Mouse (Mus musculus) MEL (cell line): ENCODE results near the gene Dnajc22. TPM values are rescaled to one million over a fixed set of nuclear protein-coding genes. Genes with fewer than 3 reads are reported as not detected.
A peak's percentile ranks its signal among the peaks of the same experiment; 100 is the strongest.

ENCODE experiments used
- DNase-seq: peaks from one replicate; pipeline ENCODE4 v3.0.0; 2011; ENCODE audit warnings: low read depth, low spot score
- H3K27ac ChIP-seq: 2 replicates; pipeline ENCODE4 v1.5.1; 2012; ENCODE audit warnings: low read depth, mild to moderate bottlenecking, control low read depth, low read length, moderate library complexity; ENCODE audit not compliant: control insufficient read depth
- H3K27me3 ChIP-seq, 2 experiments: fragments of 150-350 bp in 1 of 2; sonication (generic) in 1 of 2; 2 replicates each; pipeline ENCODE4 v1.6.1; 2012; ENCODE audit warnings: low read length in 2 of 2, mild to moderate bottlenecking in 2 of 2, improper control_type of control experiment in 1 of 2, moderate library complexity in 1 of 2; ENCODE audit not compliant: insufficient read depth in 2 of 2, control insufficient read depth in 1 of 2
- H3K36me3 ChIP-seq, 2 experiments: 2 replicates each; pipeline ENCODE4 v1.6.1; 2012 to 2014; ENCODE audit warnings: low read length in 2 of 2, improper control_type of control experiment in 1 of 2, inconsistent platforms in 1 of 2, mild to moderate bottlenecking in 1 of 2; ENCODE audit not compliant: insufficient read depth in 2 of 2, control insufficient read depth in 1 of 2
- H3K4me1 ChIP-seq, 2 experiments: fragments of 150-350 bp in 1 of 2; sonication (generic) in 1 of 2; 2 replicates each; pipeline ENCODE4 v1.6.1; 2012; ENCODE audit warnings: low read length in 2 of 2, improper control_type of control experiment in 1 of 2, mild to moderate bottlenecking in 1 of 2; ENCODE audit not compliant: insufficient read depth in 2 of 2, control insufficient read depth in 1 of 2
- H3K4me3 ChIP-seq, 2 experiments: fragments of 150-350 bp in 1 of 2; sonication (generic) in 1 of 2; 2 replicates each; pipeline ENCODE4 v1.5.1; 2012; ENCODE audit warnings: low read depth in 2 of 2, low read length in 2 of 2, mild to moderate bottlenecking in 2 of 2, moderate library complexity in 2 of 2, control low read depth in 1 of 2, improper control_type of control experiment in 1 of 2; ENCODE audit not compliant: control insufficient read depth in 1 of 2, insufficient read depth in 1 of 2
- H3K79me2 ChIP-seq: 2 replicates; pipeline ENCODE4 v1.6.1; 2012; ENCODE audit warnings: mild to moderate bottlenecking, low read length, moderate library complexity; ENCODE audit not compliant: control insufficient read depth, poor library complexity, insufficient read depth
- H3K9ac ChIP-seq: 2 replicates; pipeline ENCODE4 v1.6.1; 2012; ENCODE audit warnings: low read depth, mild to moderate bottlenecking, control low read depth, low read length, moderate library complexity; ENCODE audit not compliant: control insufficient read depth, poor library complexity, severe bottlenecking
- H3K9me3 ChIP-seq: fragments of 150-350 bp; sonication (generic); replicated peaks from 2 replicates; pipeline ENCODE4 v1.6.1; 2012; ENCODE audit warnings: mild to moderate bottlenecking, low read length, improper control_type of control experiment, moderate library complexity; ENCODE audit not compliant: insufficient read depth
- BHLHE40 ChIP-seq: IDR thresholded peaks from 2 replicates; pipeline ENCODE4 v1.6.1; 2012; ENCODE audit warnings: low read depth, mild to moderate bottlenecking, inconsistent platforms, low read length, improper control_type of control experiment, borderline replicate concordance
- CHD2 ChIP-seq: IDR thresholded peaks from 2 replicates; pipeline ENCODE4 v1.6.1; 2011; ENCODE audit warnings: low read length, improper control_type of control experiment
- CTCF ChIP-seq, 3 experiments: IDR thresholded peaks in 2 of 3; conservative IDR thresholded peaks in 1 of 3; 2 replicates each; pipeline ENCODE4 v1.5.1; 2011 to 2012; ENCODE audit warnings: low read length in 3 of 3, low read depth in 2 of 3, mild to moderate bottlenecking in 2 of 3, improper control_type of control experiment in 1 of 3, inconsistent platforms in 1 of 3, mixed read lengths in 1 of 3, moderate library complexity in 1 of 3; ENCODE audit not compliant: control insufficient read depth in 1 of 3, insufficient read depth in 1 of 3, poor library complexity in 1 of 3, severe bottlenecking in 1 of 3
- E2F4 ChIP-seq: IDR thresholded peaks from 2 replicates; pipeline ENCODE4 v1.6.1; 2011; ENCODE audit warnings: low read depth, low read length, improper control_type of control experiment, borderline replicate concordance
- ELF1 ChIP-seq: IDR thresholded peaks from 2 replicates; pipeline ENCODE4 v1.6.1; 2014; ENCODE audit warnings: low read depth, mild to moderate bottlenecking, inconsistent platforms, low read length, improper control_type of control experiment, moderate library complexity
- ETS1 ChIP-seq: IDR thresholded peaks from 2 replicates; pipeline ENCODE4 v1.6.1; 2012; ENCODE audit warnings: low read depth, mild to moderate bottlenecking, inconsistent platforms, low read length, improper control_type of control experiment, moderate library complexity
- GABPA ChIP-seq: IDR thresholded peaks from 2 replicates; pipeline ENCODE4 v1.6.1; 2012; ENCODE audit warnings: low read depth, mild to moderate bottlenecking, inconsistent platforms, low read length, improper control_type of control experiment, moderate library complexity
- GATA1 ChIP-seq: IDR thresholded peaks from 2 replicates; pipeline ENCODE4 v1.6.1; 2011; ENCODE audit warnings: low read depth, low read length, improper control_type of control experiment
- HCFC1 ChIP-seq: IDR thresholded peaks from 2 replicates; pipeline ENCODE4 v1.6.1; 2012; ENCODE audit warnings: low read depth, mild to moderate bottlenecking, inconsistent platforms, low read length, improper control_type of control experiment, moderate library complexity
- MAZ ChIP-seq: IDR thresholded peaks from 2 replicates; pipeline ENCODE4 v1.6.1; 2012; ENCODE audit warnings: low read depth, mild to moderate bottlenecking, inconsistent platforms, low read length, improper control_type of control experiment
- MXI1 ChIP-seq: IDR thresholded peaks from 2 replicates; pipeline ENCODE4 v1.6.1; 2011; ENCODE audit warnings: mild to moderate bottlenecking, low read depth, low read length, improper control_type of control experiment
- MYB ChIP-seq: IDR thresholded peaks from 2 replicates; pipeline ENCODE4 v1.6.1; 2011; ENCODE audit warnings: mild to moderate bottlenecking, low read depth, low read length, improper control_type of control experiment
- NRF1 ChIP-seq: IDR thresholded peaks from 2 replicates; pipeline ENCODE4 v1.6.1; 2014; ENCODE audit warnings: low read depth, mild to moderate bottlenecking, inconsistent platforms, low read length, improper control_type of control experiment, moderate library complexity; ENCODE audit not compliant: poor library complexity, insufficient read depth, severe bottlenecking
- RAD21 ChIP-seq: IDR thresholded peaks from 2 replicates; pipeline ENCODE4 v1.6.1; 2011; ENCODE audit warnings: mild to moderate bottlenecking, low read depth, low read length, improper control_type of control experiment
- RCOR1 ChIP-seq: IDR thresholded peaks from 2 replicates; pipeline ENCODE4 v1.6.1; 2012; ENCODE audit warnings: low read depth, mild to moderate bottlenecking, inconsistent platforms, low read length, improper control_type of control experiment
- SMC3 ChIP-seq: IDR thresholded peaks from 2 replicates; pipeline ENCODE4 v1.6.1; 2011; ENCODE audit warnings: low read depth, low read length, improper control_type of control experiment
- TBP ChIP-seq: IDR thresholded peaks from 2 replicates; pipeline ENCODE4 v1.8.0; 2011; ENCODE audit warnings: low read depth, low read length, improper control_type of control experiment
- UBTF ChIP-seq: IDR thresholded peaks from 2 replicates; pipeline ENCODE4 v1.6.1; 2012; ENCODE audit warnings: low read depth, mild to moderate bottlenecking, inconsistent platforms, low read length, improper control_type of control experiment, moderate library complexity, borderline replicate concordance; ENCODE audit not compliant: insufficient read depth
- USF1 ChIP-seq: IDR thresholded peaks from 2 replicates; pipeline ENCODE4 v1.6.1; 2014; ENCODE audit warnings: low read depth, mild to moderate bottlenecking, inconsistent platforms, low read length, improper control_type of control experiment, moderate library complexity
- USF2 ChIP-seq, 2 experiments: IDR thresholded peaks; 2 replicates each; pipeline ENCODE4 v1.6.1; 2011 to 2012; ENCODE audit warnings: improper control_type of control experiment in 2 of 2, low read length in 2 of 2, borderline replicate concordance in 1 of 2, inconsistent platforms in 1 of 2, low read depth in 1 of 2, mild to moderate bottlenecking in 1 of 2; ENCODE audit not compliant: insufficient read depth in 1 of 2
- ZC3H11A ChIP-seq: IDR thresholded peaks from 2 replicates; pipeline ENCODE4 v1.6.1; 2012; ENCODE audit warnings: low read depth, mild to moderate bottlenecking, inconsistent platforms, low read length, improper control_type of control experiment
- ZMIZ1 ChIP-seq: IDR thresholded peaks from 2 replicates; pipeline ENCODE4 v1.6.1; 2012; ENCODE audit warnings: low read depth, mild to moderate bottlenecking, inconsistent platforms, low read length, improper control_type of control experiment, moderate library complexity
- ZNF384 ChIP-seq: IDR thresholded peaks from 2 replicates; pipeline ENCODE4 v1.6.1; 2012; ENCODE audit warnings: low read depth, mild to moderate bottlenecking, inconsistent platforms, low read length, improper control_type of control experiment
- polyA plus RNA-seq, 2 experiments: library from polyadenylated mRNA; stranded (reverse) in 1 of 2; unstranded in 1 of 2; fragments of >175 nt in 1 of 2; fragments of >200 nt in 1 of 2; gene quantifications; 2 replicates each; pipeline versions ENCODE4 v1.2.1 to v1.2.4; 2012; ENCODE audit warnings: low replicate concordance in 2 of 2, low read depth in 1 of 2; ENCODE audit not compliant: insufficient read length in 2 of 2, insufficient read depth in 1 of 2, missing spikeins in 1 of 2
- total RNA-seq: library from RNA; depleted of rRNA; stranded (reverse); fragments of 300-350 nt; gene quantifications from 2 replicates; pipeline ENCODE4 v1.2.3, GENCODE M21; 2012

The Dnajc22 gene
- total and polyA plus RNA-seq, 3 experiments: 3.2 to 5.3 TPM; not detected in 1

DNA sequence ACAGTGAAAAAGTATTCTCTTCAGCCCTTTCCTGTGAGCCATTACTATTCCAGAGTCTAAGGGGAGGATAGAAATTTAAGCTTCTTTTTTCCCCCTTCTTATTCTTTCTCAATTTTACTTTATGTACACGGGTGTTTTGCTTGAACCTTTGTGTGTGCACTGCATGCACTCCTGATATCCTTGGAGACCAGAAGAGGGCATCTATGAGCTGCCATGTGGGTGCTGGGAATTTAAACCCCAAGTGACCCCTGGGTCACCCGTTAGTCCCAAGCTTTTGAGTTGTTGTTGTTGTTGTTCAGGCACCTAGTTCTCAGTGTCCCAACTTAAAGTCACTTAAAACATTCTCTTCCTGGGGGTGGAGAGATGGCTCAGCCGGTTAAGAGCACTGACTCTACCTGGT lies 7.0 kb downstream of the Dnajc22 start (continued):
- TF ChIP-seq ZC3H11A (0 out of 2 replicates have a peak, but pooled peaks have one; percentile 15), RCOR1 (no peak), HCFC1 (no peak), MAZ (no peak), MXI1 (0 out of 2 replicates have a peak, but pooled peaks have one; percentile 42), ZNF384 (no peak), UBTF (no peak)
- TF ChIP-seq, all 39 proteins: peak for 6

DNA sequence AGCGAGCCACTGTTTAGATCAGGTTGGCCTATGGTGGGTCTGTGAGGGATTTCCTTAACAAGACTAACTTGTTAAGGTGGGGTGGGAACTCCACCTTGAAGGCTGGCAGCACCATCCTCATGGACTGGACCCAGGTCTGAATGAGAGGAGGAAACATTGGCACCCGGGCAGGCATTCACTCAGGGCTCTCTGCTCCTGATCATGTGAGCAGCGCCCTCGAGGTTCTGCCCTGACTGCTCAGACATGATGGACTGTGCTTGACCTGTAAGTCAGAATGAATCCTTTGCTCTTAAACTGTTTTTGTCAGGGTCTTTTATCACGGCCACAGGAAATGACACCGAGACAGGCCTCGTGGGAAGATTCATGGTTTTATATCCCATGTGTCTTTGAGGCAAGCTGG lies 12.3 kb downstream of the Dnajc22 start:
- H3K27ac ChIP-seq: no peak overlapping the region
- TF ChIP-seq RAD21 (no peak), ZMIZ1 (no peak), MYB (no peak), BHLHE40 (no peak), ZC3H11A (no peak), NRF1 (no peak), GABPA (no peak), TBP (no peak), E2F4 (no peak), ETS1 (no peak), ZNF384 (no peak)

DNA sequence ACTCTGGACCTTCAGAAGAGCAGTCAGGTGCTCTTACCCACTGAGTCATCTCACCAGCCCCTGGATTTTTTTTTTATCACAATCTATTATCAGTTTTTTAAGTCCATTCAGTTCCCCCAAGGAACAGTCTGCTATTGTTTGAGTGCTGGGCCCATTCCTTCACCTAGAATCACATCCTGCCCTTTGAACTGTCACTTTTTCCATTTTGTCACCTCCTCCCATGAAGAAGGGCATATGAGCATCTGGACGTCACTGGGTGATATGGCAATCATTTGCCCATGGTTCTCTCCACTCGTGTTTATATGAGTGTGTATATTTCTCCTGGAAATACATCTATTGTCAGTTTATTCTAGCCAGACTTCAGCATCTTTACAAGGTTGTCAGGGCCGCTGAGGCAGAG lies 14.9 kb downstream of the Dnajc22 start:
- no peaks in the 10 kb centered on the region for H3K79me2 ChIP-seq
- TF ChIP-seq CHD2: no peak
- TF ChIP-seq USF2 (IDR thresholded peaks at IDR 0.05; ENCODE audit: borderline replicate concordance in 1 of 2, insufficient read depth in 1 of 2, low read depth in 1 of 2, low read length in 2 of 2): no peak
- no peak for TF ChIP-seq GATA1
- TF ChIP-seq CTCF (IDR thresholded peaks at IDR 0.05 in 2 of 3, conservative IDR thresholded peaks at IDR 0.05 in 1 of 3; ENCODE audit: control insufficient read depth in 1 of 3, insufficient read depth in 1 of 3, low read depth in 2 of 3, low read length in 3 of 3, poor library complexity in 1 of 3, severe bottlenecking in 1 of 3): no peak
- no peak for TF ChIP-seq ELF1
- TF ChIP-seq HCFC1: no peak
- no peak for TF ChIP-seq USF1
- no peak for TF ChIP-seq ZNF384
- no peak for TF ChIP-seq SMC3
- no peak for TF ChIP-seq ZMIZ1
- no peak overlapping the region for H3K9ac ChIP-seq

More for the DNA sequence above, 12.3 kb downstream of the Dnajc22 start:
- H3K9me3 ChIP-seq: no peaks in the 10 kb centered on the region
- no peaks in the 10 kb centered on the region for H3K36me3 ChIP-seq
- no peak for DNase-seq
- H3K79me2 ChIP-seq: no peaks in the 10 kb centered on the region
- H3K9ac ChIP-seq: no peak overlapping the region
- H3K4me3 ChIP-seq: no peak overlapping the region
- H3K4me1 ChIP-seq: no peaks in the 10 kb centered on the region
- H3K27me3 ChIP-seq: no peaks in the 10 kb centered on the region

More for the DNA sequence above, 14.9 kb downstream of the Dnajc22 start:
- Histone ChIP-seq H3K4me3 (no peak overlapping the region), H3K9me3 (no peaks in the 10 kb centered on the region), H3K4me1 (no peaks in the 10 kb centered on the region; a peak in 1 of 4 replicates), H3K27ac (no peak overlapping the region), H3K27me3 (no peaks in the 10 kb centered on the region), H3K36me3 (peaks cover 0 to under 1% of the 10 kb centered on the region in 2 experiments; a peak in 1 of 4 replicates)
- DNase-seq: no peak
